Mouse (Mus musculus) neutrophil, adult 5-6 weeks (primary cell): ENCODE data around the gene Parvg. TPM values are rescaled to one million over a fixed set of nuclear protein-coding genes. Genes with fewer than 3 reads are reported as not detected.
A peak's percentile ranks its signal among the peaks of the same experiment; 100 is the strongest.

Experiments
- ATAC-seq: fragments of 151-379, 151-347 bp; 2 replicates; pipeline ENCODE4 v1.8.0; 2017; ENCODE audit warnings: mild to moderate bottlenecking, moderate TSS enrichment; ENCODE audit not compliant: insufficient number of reproducible peaks, poor library complexity, low FRiP score, severe bottlenecking; ENCODE audit errors: extremely low read depth
- total RNA-seq: library from RNA; stranded (forward); fragments of 200-1000 nt; gene quantifications from 2 replicates; pipeline ENCODE4 v1.2.3, GENCODE M21; 2017

The Parvg gene
- total RNA-seq, 1 experiment from 2014 or later, result 98.6 TPM

DNA sequence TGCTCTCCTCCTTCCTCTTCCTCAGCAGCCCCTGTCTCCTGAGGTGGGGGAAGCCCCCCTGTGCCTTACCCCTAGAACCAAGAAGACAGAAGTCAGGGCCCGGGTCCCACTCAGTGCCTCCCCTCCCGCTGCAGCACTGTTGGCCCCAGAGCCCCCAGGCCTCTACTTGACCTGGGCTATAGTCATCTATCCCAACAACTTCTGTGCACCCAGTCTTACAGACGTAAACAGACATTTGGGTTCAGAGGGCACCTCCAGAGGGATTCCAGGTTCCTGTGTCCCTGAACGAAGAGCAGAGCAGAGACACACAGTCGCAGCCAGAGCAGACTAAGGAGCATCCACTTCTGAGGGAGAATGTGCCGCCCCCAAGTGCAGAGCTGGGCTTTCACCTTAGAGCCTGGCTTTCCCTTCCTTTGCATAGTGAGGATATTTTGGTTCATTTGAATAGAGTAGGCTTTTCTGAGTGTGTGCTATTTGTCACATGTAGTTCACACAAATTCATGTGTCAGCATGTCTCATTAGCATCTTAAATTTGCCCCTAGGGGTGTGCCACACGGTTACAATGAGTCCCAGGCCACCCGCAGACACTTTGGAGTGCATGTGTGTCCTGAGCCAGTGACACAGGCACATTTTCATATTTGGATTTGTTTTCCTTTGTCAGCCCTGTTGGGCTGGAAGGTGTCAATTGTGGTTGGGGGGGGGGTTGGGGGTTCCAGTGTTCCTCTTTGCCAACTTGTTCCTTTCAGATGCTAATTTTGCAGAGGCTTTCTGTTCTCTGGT lies 22.0 kb upstream of the Parvg start:
- ATAC-seq, result no peak

DNA sequence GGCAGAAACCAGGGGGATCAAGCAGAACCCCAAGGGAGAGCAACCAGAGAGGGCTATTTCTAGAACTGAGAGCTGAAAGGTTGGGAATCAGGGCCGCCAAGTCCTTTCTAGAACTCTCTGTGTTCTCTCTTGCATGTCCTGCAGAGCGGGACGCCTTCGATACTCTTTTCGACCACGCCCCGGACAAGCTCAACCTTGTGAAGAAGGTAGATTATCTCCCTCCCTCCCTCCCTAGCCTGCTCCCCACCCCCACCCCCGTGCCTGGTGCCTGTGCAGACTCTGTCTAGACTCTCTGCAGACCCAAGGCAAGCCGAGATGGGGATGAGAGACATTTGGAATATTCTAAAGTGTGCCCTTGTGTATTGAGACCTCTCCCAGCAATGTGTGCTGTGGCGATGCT lies 20.6 kb upstream of the Parvg start:
- ATAC-seq, result no peak

DNA sequence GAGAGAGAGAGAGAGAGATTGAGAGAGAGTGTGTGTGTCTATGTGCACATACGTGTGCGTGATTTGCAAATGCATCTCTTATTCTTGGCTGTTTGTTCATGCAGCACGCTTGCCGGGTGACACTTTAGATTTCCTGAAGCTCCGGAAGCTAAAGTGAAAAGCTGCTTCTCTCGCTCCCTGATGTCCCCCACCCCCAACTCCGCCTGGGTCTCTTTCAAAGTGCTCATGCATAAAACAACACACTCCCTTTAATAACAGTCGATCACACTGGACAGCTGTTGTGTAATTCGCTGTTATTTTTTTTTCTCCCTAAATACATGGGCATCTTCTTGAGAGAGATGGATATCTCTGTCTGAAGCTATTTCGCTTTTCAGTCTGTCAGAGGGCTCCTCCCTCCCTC lies 18.5 kb upstream of the Parvg start:
- ATAC-seq, result no peak

DNA sequence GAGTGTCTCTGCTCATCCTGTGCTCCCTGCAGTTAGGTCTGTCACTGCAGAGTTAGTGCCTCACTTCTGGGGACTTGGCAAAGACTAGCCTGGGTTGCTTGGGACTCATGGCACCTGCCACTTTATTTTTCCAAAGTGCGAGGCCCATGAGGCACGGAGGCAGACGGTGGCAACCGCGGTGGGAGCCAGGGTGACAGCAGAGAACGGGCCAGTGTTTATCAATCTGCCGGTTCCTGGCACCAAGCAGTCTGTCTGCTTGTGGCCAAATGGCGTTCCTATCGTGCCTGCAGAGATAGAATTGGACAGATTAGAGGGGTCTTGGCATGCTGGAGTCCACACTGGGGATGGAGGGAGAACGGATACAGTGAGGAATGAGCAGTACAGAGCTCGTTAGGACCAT lies 13.6 kb upstream of the Parvg start:
- ATAC-seq, result no peak

DNA sequence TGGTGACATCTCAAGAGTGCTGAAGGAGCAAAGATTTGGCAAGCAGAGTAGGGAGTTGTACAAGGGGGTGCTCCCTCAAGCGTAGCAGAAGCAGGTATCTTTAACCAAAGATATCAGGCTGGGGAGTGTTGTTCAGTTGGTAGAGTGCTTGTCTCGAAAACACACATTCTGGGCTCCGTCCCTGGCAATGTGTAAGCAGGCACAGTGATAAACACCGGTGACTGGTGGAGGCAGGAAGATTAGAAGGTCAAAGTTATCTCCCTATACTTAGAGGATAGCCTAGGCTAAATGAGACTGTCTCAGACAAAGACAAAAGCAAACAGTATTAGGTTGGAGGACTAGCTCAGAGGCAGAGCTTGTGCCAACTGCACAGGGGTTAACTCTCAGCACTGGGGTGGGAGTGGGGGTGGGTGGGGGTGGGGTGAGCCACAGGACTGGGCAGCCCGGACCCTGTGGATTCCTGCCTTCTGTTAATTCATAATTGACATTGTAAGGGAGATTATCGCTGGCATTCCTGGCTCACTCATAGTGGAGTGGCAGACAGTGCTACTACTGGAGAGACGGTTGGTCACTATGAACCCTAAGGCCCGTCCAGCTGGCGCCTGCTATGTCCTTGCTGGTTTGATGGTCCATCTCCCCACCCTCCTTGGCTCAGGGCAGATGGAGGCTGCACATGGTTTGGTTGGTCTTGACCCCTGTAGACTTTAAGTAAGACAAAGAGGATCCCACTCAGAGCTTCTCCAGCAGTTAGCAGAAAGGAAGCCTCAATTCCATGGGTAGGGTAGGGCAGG lies 12.3 kb upstream of the Parvg start:
- no peak for ATAC-seq

DNA sequence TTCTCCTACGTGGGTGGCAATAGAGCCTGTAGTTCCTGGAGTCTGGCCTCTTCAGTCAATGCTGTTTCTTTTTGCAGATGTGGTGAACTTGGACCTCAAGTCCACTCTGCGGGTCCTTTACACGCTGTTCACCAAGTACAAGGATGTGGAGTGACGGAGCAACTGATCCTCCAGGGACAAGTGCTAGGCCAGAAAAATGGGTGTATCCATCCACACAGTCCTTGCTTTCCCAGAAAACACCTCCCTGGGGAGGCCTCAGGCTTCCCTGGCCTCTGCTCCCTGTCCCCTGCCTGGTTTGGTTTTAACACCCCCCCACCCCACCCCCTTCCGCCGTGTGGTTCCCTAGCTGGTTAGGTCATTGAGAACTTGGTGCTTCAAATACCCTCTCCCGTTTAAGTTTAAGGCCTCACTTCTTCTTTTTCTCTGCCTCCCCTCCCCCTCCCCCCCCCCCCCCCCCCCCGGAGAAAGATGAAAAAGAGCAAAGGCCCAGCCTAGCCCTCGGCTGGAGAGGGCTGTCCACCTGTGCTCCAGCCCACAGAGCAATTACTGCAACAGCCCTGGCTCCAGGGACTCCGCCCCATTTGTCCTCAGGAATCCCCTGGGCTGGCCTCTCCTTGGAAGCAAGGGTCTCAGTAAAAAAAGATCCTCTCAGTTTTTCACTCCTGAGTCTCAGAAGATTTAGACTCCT lies 10.8 kb upstream of the Parvg start:
- peak; percentile 45; the same call in 1 of the 2 replicates for ATAC-seq

DNA sequence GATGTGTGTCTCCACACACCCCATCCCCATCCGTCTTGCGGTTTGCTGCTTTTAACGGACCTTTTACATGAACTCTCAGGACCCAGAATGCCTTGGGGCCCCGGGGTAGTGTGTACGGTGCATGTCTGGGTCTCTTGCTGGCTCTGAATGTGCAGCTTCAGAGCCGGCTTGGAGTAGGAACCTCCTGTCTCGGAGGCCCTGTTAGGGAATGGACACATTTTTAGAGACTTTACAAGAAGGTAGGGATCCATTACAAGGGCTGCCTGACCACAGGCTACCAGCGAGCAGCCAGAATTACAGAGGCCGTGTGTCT lies 10.3 kb upstream of the Parvg start:
- peak; percentile 38 for ATAC-seq

DNA sequence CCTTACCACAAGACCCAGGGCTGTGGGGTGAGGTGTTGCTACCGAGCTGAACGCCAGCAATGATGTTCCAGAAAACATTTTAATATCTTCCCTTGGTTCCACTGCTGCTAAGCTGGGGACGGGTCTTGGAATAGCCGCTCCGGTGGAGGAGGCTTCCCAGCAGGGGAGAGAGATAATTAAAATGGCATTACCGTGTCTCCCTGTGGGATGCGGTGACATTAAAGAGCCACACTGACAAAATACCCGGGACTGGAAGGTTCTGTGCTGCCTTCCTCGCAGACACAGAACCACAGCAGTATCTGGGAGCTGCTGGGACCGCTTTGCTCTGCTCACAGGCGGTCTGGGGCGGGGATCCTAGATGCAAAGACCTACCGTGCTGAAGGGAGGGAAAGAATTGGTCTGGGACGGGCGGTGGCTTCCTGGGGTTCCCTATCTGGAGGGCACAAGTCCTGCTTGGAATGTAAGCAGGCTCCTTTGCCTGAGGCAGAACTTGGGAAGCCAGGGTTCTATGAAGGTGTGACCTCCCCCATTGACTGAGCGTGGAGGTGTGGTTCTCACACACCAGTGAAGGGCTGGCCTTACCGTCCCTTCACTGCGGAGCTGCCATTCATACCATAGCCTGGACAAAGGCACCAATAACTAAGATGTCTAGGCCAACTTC lies 9.3 kb upstream of the Parvg start:
- no peak for ATAC-seq

DNA sequence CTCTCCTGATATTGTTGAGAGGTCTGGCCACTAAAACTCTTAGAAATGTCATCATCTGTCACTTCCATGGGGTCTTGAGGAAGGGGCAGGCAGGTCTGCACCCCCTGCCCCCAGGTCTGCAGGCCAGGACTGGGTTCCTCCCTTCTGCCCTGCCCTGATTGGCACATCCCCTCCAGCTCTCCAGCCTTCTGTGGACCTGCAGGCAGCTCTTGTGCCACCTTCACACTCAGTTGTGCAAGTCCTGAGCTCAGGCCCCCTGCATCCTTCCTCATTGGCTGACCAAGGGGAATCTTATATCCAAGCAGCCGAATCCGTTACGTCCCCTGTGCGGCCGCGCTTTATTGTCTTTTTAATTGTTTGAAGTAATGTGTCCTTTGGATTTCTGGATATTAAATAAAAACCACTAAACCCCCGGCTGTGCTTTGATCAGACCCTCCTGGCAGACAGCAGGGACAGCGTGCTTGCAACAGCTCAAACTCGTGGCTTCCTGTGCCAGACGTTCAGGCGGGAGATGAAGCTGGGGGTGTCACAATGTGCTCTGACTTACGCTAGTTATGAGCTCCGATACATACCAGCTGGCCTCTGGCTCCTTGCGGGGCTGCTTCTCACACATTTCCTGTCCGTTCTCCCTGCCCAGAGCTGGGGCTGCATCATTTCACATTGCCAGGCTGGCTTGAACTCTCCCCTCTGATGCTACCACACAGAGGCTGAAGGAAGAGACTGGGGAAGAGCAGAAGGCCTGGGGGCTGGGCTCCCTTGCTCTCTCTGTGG lies 8.4 kb upstream of the Parvg start:
- peak; percentile 62 for ATAC-seq

DNA sequence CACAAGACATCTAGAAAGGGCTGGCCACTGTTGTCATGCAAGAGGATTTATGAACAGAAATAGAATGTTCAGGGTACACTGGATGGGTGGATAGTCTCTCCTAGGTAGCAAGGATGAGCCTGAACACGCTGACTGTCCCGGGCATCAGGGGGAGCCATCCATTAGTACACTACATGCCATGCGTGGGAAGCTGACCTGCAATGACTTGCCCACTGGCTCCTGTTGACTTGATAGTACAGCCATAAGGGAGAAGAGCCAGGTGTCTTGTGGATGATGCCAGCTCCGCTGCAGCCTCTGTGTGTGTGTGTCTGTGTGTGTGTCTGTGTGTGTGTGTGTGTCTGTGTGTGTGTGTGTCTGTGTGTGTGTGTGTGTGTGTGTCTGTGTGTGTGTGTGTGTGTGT lies 4.4 kb upstream of the Parvg start:
- no peak for ATAC-seq

DNA sequence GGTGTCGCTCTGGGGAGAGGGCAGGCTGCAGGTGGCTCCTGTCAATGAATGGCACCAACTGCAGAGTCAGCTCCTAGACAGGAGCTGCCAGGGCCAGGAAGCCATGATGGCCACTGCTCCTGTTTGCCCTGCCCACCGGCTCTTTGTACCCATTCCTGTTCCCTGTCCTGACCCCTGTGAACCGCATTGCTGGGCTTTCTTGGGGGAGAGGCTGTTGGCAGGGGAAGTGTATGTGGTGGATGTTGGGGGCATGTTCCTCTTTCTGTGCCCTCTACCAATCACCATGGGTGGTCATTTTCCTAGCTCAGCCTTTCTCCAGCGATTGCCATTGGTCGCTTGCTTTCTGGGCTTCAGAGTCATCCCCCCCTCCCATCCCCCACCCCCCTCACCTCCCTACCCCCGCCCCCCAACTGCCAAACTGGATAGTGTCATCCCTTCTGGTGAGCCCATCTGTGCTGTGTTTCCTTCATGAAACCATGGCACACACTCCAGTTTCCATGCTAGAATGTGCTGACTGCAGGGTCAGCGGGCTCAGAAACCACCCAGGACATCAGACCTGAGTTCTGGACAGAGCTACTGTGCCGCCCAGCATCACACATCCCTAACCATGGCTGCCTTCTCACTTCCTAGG lies 2.2 kb upstream of the Parvg start:
- ATAC-seq, result no peak

DNA sequence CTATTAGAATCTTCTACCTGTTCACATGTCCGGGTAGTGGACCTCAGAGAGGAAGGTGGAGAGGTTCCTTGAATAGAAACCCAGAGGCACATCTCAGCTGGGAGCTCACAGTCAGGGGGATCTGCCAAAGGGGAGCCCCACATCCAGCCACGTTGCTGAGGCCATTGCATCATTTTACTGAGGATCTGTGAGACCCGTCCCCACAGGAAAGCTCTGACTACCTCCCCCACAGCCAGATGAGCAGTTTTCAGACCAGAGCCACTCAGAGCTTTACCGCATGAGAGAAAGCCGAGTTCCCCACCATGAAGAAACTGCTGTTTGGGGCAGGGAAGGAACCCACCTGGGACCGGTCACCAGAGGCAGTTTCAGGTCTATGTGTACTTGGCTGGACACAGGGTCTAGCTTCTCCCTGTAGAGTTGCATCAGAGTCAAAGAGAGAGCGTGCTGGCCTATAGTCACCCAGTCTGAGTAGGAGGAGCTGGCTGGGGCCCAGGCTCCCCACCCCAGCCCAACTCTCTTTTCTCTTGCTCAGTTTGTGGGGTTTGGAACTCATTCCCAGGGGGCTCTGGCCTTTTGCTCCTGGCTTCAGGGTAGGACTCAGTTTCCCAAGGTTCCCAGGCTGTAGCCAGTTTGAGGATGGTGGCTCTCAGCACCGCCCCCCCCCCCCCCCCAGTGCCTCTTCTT lies 1.2 kb downstream of the Parvg start:
- peak; percentile 18; the same call in 1 of the 2 replicates for ATAC-seq

DNA sequence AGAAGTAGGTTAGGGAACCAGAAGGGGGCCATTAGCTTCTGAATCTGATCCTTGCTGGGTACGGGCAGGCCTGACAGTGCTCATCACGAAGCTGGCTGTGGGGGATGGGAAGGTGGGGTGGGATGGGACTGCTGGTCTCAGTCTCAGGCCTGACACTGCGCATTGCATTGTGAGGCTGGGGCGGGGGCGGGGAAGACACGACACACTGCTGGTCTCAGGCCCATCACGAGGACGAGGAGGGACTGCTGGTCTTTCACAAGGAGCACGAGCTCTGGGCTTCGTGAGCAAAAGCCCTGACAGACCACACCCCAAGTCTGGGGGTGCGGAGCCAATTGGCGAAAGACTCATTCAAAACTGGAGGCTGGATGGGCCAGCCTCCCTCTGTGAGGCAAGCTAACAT lies 1.9 kb downstream of the Parvg start:
- no peak for ATAC-seq

DNA sequence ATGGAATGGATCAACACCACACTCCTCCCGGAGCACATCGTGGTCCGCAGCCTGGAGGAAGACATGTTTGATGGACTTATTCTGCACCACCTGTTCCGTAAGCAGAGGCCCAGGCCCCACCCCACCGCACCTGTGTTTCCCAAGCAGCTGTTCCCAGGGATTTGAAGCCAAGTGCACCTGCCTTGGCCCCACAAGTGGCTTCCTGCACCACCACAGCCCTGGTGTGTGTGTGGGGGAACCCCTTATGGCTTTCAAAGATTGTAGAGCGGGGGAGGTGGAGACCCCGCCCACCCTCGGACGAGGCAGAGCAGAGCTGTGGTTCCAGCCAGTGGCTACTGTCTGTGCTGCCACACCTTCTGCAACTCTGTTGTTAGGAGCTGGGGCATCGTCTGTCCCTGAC lies 5.0 kb downstream of the Parvg start:
- ATAC-seq, result no peak

DNA sequence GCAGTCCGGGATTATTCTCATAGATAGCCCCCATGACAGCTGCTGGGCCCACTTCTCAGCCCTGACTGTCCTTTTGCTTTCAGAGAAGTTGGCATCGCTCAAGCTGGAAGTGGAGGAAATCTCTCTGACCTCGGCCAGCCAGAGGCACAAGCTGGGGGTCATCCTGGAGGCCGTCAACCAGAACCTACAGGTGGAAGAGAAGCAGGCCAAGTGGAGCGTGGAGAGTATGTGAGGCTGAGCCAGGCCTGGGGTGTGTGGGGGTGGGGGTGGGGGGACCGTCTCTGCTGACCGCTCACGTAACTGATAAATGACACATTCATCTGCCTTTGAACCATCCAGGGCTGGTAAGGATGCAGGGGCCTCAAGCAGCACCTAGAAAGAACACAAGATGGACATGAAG lies 6.1 kb downstream of the Parvg start:
- ATAC-seq, result no peak

DNA sequence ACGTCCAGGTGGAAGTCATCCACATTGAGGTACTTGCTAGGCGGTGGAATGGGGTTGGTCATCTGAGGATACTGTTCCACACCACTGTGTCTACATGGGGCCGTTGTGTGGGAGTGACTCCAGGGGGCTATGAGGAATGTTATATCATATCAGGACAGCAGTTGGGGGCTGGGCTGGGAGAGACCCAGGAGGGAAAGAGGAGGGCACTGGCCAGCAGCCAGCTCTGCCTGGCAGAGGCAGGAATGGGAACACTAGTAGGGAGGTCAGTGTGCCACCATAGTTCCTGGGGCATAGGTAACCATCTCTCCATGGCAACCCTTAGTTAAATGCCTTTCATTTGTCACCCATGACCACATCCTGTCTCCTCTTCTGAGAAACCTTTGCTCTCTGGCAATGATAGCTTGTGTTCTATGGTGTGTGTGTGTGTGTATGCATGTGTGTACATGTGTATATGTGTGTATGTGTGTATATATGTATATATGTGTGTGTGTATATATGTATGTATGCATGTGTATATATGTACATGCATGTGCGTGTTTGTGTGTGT lies 7.3 kb downstream of the Parvg start:
- ATAC-seq, result no peak

DNA sequence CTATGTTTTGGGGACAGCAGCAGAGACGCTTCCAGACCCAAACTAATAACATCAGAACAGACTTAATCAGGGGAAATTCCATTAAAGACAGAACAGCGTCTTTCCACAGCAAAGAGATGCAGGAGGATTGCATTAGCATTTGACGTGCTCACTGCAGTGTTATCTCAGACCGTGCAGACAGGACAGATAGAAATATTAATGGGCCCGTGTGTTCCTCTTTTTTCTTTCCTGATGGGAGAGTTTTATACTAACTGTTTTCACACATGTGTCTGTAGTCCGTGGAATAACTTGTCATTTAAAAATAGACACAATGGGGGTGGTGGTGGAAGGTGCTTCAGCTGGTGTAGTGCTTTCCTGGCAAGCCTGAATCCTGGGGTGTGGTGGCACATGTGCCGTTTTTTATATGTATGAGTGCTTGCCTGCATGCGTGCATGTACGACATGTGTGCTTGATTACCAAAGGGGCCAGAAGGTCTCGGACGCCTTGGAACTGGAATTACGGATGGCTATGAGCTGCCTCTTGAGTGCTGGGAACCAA lies 12.5 kb downstream of the Parvg start:
- no peak for ATAC-seq
